Mouse (Mus musculus) lung, postnatal 0 days (tissue): ENCODE measurements at regions not wholly inside any gene's neighbourhood (a gene's known extent, or its start where the extent isn't known, plus 50 kb on each side); places are given as distances from the start of the nearest gene placed in this dataset.

Source experiments
- CTCF ChIP-seq: IDR thresholded peaks from 2 replicates; pipeline ENCODE4 v1.5.1; 2016; ENCODE audit warnings: antibody characterized with exemption, mild to moderate bottlenecking
- EP300 ChIP-seq: IDR thresholded peaks from 2 replicates; pipeline ENCODE4 v1.6.1; 2016; ENCODE audit warnings: antibody characterized with exemption, mild to moderate bottlenecking, control low read depth

DNA sequence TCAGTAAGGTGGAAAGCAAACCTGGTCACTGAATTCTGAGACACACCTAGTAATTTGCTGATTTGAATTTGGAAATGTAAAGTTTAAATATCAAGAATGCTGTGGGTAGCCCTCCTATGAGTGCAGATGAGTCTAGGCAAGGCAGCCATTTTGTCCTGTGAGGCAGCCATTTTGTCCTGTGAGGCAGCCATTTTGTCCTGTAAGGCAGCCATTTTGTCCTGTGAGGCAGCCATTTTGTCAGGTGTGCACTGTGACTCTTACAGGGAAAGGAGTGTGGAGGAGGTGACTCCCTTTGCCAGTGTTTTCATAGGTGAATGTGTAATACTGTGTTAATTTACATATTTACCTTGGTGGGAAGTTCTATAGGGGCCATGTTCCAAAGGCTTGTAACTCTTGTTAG, 241.5 kb downstream of the Adra2a start:
- TF ChIP-seq CTCF (no peak), EP300 (no peak)
